Mouse (Mus musculus) urinary bladder, postnatal 36 days (tissue): ENCODE data around the gene Pet117.

ENCODE experiments used
- DNase-seq, 2 experiments: peaks; one replicate each; pipeline ENCODE4 v3.0.0; 2022; ENCODE audit warnings: low spot score in 2 of 2, mixed read lengths in 1 of 2

Gene Pet117

GRCm38 (mm10) chr2:144381741-144382140 is 12.9 kb downstream of the Pet117 start:
- no peak for DNase-seq

GRCm38 (mm10) chr2:144382624-144383138 is 13.9 kb downstream of the Pet117 start:
- no peak for DNase-seq

GRCm38 (mm10) chr2:144386296-144386695 is 17.5 kb downstream of the Pet117 start:
- no peak for DNase-seq

GRCm38 (mm10) chr2:144388416-144388815 is 19.6 kb downstream of the Pet117 start:
- DNase-seq = no peak

GRCm38 (mm10) chr2:144399531-144399930 is 30.7 kb downstream of the Pet117 start:
- no peak for DNase-seq

GRCm38 (mm10) chr2:144400659-144401058 is 31.9 kb downstream of the Pet117 start:
- no peak for DNase-seq

- no peak for DNase-seq
Measured at GRCm38 (mm10) chr2:144409037-144409436, 40.2 kb downstream of the Pet117 start.

GRCm38 (mm10) chr2:144410603-144411002 is 41.8 kb downstream of the Pet117 start:
- DNase-seq = no peak

GRCm38 (mm10) chr2:144414646-144415045 is 45.9 kb downstream of the Pet117 start:
- DNase-seq = no peak

GRCm38 (mm10) chr2:144416859-144417258 is 48.1 kb downstream of the Pet117 start:
- no peak for DNase-seq

- no peak for DNase-seq
Measured at GRCm38 (mm10) chr2:144418062-144418461, 49.3 kb downstream of the Pet117 start.

GRCm38 (mm10) chr2:144422094-144422675 is 53.4 kb downstream of the Pet117 start:
- no peak for DNase-seq
